Mouse (Mus musculus) embryonic facial prominence, embryonic 11.5 days (tissue): ENCODE measurements around the gene Hmgn1. TPM values are rescaled to one million over a fixed set of nuclear protein-coding genes. Genes with fewer than 3 reads are reported as not detected.

Experiments used
- ATAC-seq: fragments of 200-750 bp; cut with Nextera tagmentation; replicated peaks from 2 replicates; pipeline ENCODE4 v1.8.0; 2017; ENCODE audit warnings: low read depth; ENCODE audit not compliant: insufficient number of reproducible peaks, low FRiP score, low TSS enrichment
- DNase-seq: peaks from one replicate; pipeline ENCODE4 v3.0.0-alpha.2; 2015; ENCODE audit warnings: low spot score
- H3K27ac ChIP-seq: fragments of 300-500 bp; sonication (generic); replicated peaks from 2 replicates; pipeline ENCODE4 v1.5.1; 2014; ENCODE audit warnings: mild to moderate bottlenecking, low read depth, low read length, control low read depth
- H3K27me3 ChIP-seq: fragments of 300-500 bp; sonication (generic); 2 replicates; pipeline ENCODE4 v1.6.1; 2014; ENCODE audit warnings: mild to moderate bottlenecking, low read length, moderate library complexity, mixed read lengths; ENCODE audit not compliant: control insufficient read depth, insufficient read depth
- H3K36me3 ChIP-seq: fragments of 300-500 bp; sonication (generic); replicated peaks from 2 replicates; pipeline ENCODE4 v1.6.1; 2014; ENCODE audit warnings: low read depth, mild to moderate bottlenecking, low read length, moderate library complexity, mixed read lengths; ENCODE audit not compliant: control insufficient read depth, insufficient read depth
- H3K4me1 ChIP-seq: fragments of 300-500 bp; sonication (generic); 2 replicates; pipeline ENCODE4 v1.6.1; 2014; ENCODE audit warnings: low read length, mixed read lengths; ENCODE audit not compliant: control insufficient read depth, insufficient read depth
- H3K4me2 ChIP-seq: fragments of 300-500 bp; sonication (generic); 2 replicates; pipeline ENCODE4 v1.6.1; 2014; ENCODE audit warnings: low read depth, mild to moderate bottlenecking, control low read depth, low read length, moderate library complexity
- H3K4me3 ChIP-seq: fragments of 300-500 bp; sonication (generic); 2 replicates; pipeline ENCODE4 v1.5.1; 2014; ENCODE audit warnings: low read depth, low read length, control low read depth
- H3K9ac ChIP-seq: fragments of 300-500 bp; sonication (generic); replicated peaks from 2 replicates; pipeline ENCODE4 v1.6.1; 2014; ENCODE audit warnings: mild to moderate bottlenecking, control low read depth, low read length
- H3K9me3 ChIP-seq: fragments of 300-500 bp; sonication (generic); replicated peaks from 2 replicates; pipeline ENCODE4 v1.6.1; 2016; ENCODE audit warnings: mild to moderate bottlenecking, low read length, inconsistent platforms, mixed read lengths; ENCODE audit not compliant: control insufficient read depth
- WGBS: fragments of 180-500 bp; shearing (Covaris S2); extraction: QIAGEN DNeasy Blood & Tissue Kit; methylation state at CpG from one replicate; pipeline ENCODE4 v1.1.7; 2014; 5-methylcytosine and 5-hydroxymethylcytosine counted together
- polyA plus RNA-seq: library from polyadenylated mRNA; unstranded; fragments of >200 nt; fragmentation: Nextera tagmentation; extraction: Ambion mirVana; gene quantifications from 2 replicates; pipeline ENCODE4 v1.2.1, GENCODE M21; 2014

The Hmgn1 gene
- polyA plus RNA-seq, 1 experiment from 2014 or later, result 1,266 TPM

GRCm38 (mm10) chr16:96088120-96088519 is 39.4 kb downstream of the Hmgn1 start:
- no peak overlapping the region for H3K4me2 ChIP-seq
- no peaks in the 10 kb centered on the region for H3K9me3 ChIP-seq
- no peak overlapping the region for H3K27ac ChIP-seq
- 52% methylated on average over 5 of the region's 5 CpGs for WGBS
- H3K9ac ChIP-seq, result no peak overlapping the region
- H3K27me3 ChIP-seq, result no peaks in the 10 kb centered on the region
- H3K4me1 ChIP-seq, result no peaks in the 10 kb centered on the region
- H3K4me3 ChIP-seq, result no peak overlapping the region
- peak; percentile 42 for DNase-seq
- no peaks in the 10 kb centered on the region for H3K36me3 ChIP-seq
- 0 out of 2 replicates have a peak, but pooled peaks have one; percentile 5 for ATAC-seq

- no peak for ATAC-seq
- no peak overlapping the region for H3K27ac ChIP-seq
- H3K4me1 ChIP-seq, result no peaks in the 10 kb centered on the region
- WGBS, result 78% methylated on average over 4 of the region's 4 CpGs
- no peaks in the 10 kb centered on the region for H3K36me3 ChIP-seq
- no peak overlapping the region for H3K9ac ChIP-seq
- no peaks in the 10 kb centered on the region for H3K9me3 ChIP-seq
- H3K4me3 ChIP-seq, result no peak overlapping the region
- DNase-seq, result no peak
- H3K27me3 ChIP-seq, result no peaks in the 10 kb centered on the region
- H3K4me2 ChIP-seq, result no peak overlapping the region
These were observed 40.1 kb downstream of the Hmgn1 start for GRCm38 (mm10) chr16:96087436-96087835.

- Histone ChIP-seq H3K36me3 (no peaks in the 10 kb centered on the region), H3K9ac (no peak overlapping the region), H3K4me3 (no peak overlapping the region), H3K27ac (no peak overlapping the region), H3K4me2 (no peak overlapping the region), H3K4me1 (no peaks in the 10 kb centered on the region), H3K9me3 (no peaks in the 10 kb centered on the region), H3K27me3 (no peaks in the 10 kb centered on the region)
- no peak for DNase-seq
- no peak for ATAC-seq
- WGBS, result 77% methylated on average over 12 of the region's 12 CpGs
These were observed 40.5 kb downstream of the Hmgn1 start for GRCm38 (mm10) chr16:96087001-96087400.

- Histone ChIP-seq H3K4me3 (no peak overlapping the region), H3K4me2 (no peak overlapping the region; the same call in 1 of the 2 replicates), H3K36me3 (no peaks in the 10 kb centered on the region), H3K4me1 (no peaks in the 10 kb centered on the region), H3K27me3 (no peaks in the 10 kb centered on the region), H3K9me3 (no peaks in the 10 kb centered on the region), H3K27ac (no peak overlapping the region), H3K9ac (no peak overlapping the region)
- DNase-seq (no peak), ATAC-seq (no peak)
These were observed 41.9 kb downstream of the Hmgn1 start for GRCm38 (mm10) chr16:96085597-96085996.

- peak overlapping the region; percentile 71 for H3K4me2 ChIP-seq
- no peaks in the 10 kb centered on the region for H3K36me3 ChIP-seq
- peak overlapping the region; percentile 98 for H3K9ac ChIP-seq
- no peaks in the 10 kb centered on the region for H3K4me1 ChIP-seq
- DNase-seq (no peak), ATAC-seq (peak; percentile 15)
- H3K27ac ChIP-seq, result peak overlapping the region; percentile 97
- 5% methylated on average over 20 of the region's 20 CpGs for WGBS
- no peaks in the 10 kb centered on the region for H3K9me3 ChIP-seq
- H3K27me3 ChIP-seq, result no peaks in the 10 kb centered on the region
- H3K4me3 ChIP-seq, result peak overlapping the region; percentile 99
These were observed 44.3 kb downstream of the Hmgn1 start for GRCm38 (mm10) chr16:96083179-96083646.

GRCm38 (mm10) chr16:96082301-96083178 is 45.0 kb downstream of the Hmgn1 start, which contains the start of gene Brwd1:
TSS of gene Brwd1 (minus strand) at chr16:96082526.
- H3K36me3 ChIP-seq, result no peaks in the 10 kb centered on the region
- peak within 1 kb of the TSS; percentile 97 for H3K27ac ChIP-seq
- H3K27me3 ChIP-seq, result no peaks in the 10 kb centered on the region
- H3K4me3 ChIP-seq, result peak within 1 kb of the TSS; percentile 99
- no peaks in the 10 kb centered on the region for H3K9me3 ChIP-seq
- ATAC-seq, result peak; percentile 84
- peak; percentile 92 for DNase-seq
- no peaks in the 10 kb centered on the region for H3K4me1 ChIP-seq
- H3K4me2 ChIP-seq, result peak within 1 kb of the TSS; percentile 71
- H3K9ac ChIP-seq, result peak within 1 kb of the TSS; percentile 98
- under 1% methylated on average over 71 of the region's 107 CpGs for WGBS

GRCm38 (mm10) chr16:96081742-96082241 is 45.7 kb downstream of the Hmgn1 start:
- WGBS, result under 1% methylated on average over 56 of the region's 68 CpGs
- no peaks in the 10 kb centered on the region for H3K27me3 ChIP-seq
- H3K4me3 ChIP-seq, result peak overlapping the region; percentile 99
- no peaks in the 10 kb centered on the region for H3K9me3 ChIP-seq
- peak overlapping the region; percentile 71 for H3K4me2 ChIP-seq
- peak overlapping the region; percentile 98 for H3K9ac ChIP-seq
- no peaks in the 10 kb centered on the region for H3K36me3 ChIP-seq
- DNase-seq, result no peak
- ATAC-seq, result peak; percentile 20
- H3K27ac ChIP-seq, result peak overlapping the region; percentile 97
- H3K4me1 ChIP-seq, result no peaks in the 10 kb centered on the region

GRCm38 (mm10) chr16:96081331-96081730 is 46.2 kb downstream of the Hmgn1 start:
- Histone ChIP-seq H3K4me3 (peak overlapping the region; percentile 99), H3K27ac (peak overlapping the region; percentile 97), H3K36me3 (no peaks in the 10 kb centered on the region), H3K9ac (peak overlapping the region; percentile 98), H3K4me1 (no peaks in the 10 kb centered on the region), H3K4me2 (peak overlapping the region; percentile 71), H3K9me3 (no peaks in the 10 kb centered on the region), H3K27me3 (no peaks in the 10 kb centered on the region)
- DNase-seq (peak; percentile 94), ATAC-seq (peak; percentile 77)
- WGBS, result under 1% methylated on average over 13 of the region's 28 CpGs
